Mouse (Mus musculus) cerebellum, adult 8-10 months (tissue): ENCODE measurements around the gene Maco1.
"Not testable (repeated sequence)": the region's sequence is repeated elsewhere in the genome, so short reads cannot be mapped to it uniquely, and the experiment has no call there.

Experiments used
- DNase-seq: peaks from one replicate; pipeline ENCODE4 v3.0.0; 2022

The Maco1 gene

DNA sequence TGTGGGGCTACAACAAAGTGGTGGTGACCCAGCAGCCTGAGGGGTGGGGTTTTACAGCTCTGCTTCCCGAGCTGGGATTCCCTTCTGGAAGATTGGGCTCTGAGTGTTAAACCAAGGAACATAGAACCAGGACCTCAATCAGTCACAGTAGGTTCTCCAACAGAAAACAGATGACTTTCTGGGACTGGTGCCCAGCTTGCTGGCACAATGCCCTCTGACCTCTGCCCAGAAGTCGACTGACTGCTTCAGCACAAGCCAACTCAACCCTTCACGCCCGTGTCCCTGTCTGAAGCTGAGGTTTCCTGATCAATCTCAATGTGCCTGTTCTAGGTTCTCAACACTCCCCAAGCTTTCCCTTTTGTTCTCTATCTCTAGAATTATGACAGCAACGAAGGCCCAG is 48.4 kb downstream of the Maco1 start:
- DNase-seq, result peak; percentile 63

DNA sequence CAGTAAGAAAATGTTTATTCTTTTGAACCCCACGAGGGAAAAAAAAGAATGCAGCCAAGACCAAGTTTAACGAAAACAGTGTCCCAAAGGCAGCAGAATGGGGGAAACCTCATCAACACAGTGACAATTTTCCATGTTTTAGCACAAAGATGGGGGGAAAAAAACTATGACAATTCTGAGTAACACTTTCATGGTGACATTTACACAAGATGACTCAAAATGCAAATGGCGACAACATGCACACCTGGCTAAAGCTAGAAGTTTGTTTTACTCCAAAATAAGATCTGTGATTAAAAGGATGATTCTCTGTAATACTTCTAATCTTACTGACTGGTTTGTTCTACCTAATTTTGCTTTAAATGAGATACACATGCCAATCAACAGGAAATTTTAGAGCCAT is 50.4 kb downstream of the Maco1 start:
- no peak for DNase-seq

DNA sequence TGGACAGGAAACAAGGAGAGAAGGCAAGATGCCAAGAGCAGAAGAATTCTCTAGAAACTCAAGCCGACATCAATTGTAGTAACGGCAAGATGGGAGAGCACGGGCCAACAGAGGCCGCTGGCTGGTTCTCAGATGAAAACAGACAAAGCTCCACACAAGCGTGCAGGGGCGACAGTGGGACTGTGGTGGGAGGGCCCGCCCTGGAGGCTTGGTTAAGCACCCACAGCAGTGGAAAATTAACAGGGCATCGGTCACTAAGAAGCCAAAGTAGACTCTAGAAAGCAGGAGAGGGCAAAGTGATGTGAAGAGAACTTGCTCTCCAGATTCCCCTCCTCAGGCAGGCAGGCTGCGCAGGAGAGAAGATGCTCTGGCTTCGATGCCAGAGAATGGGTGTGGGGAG is 51.0 kb downstream of the Maco1 start:
- DNase-seq, result no peak

DNA sequence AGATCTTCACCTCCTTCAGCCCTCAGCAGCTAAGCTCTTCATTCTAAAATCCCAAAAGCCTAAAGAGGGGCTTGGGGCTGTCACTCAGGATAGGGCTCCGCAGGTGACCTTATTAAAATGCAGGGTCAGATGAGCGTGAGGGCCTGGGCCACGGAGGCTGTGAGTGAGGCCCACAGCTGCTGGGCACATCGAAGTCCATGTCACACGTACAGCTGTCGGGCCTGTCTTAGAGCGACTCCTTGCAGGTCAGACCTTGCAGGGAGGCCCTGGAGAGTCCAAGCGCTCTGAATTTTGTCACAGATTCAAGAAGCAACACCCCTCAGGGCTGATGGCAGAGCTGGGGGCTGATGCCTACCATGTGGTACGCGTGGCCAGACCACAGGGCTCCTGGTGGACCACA is 52.5 kb downstream of the Maco1 start:
- no peak for DNase-seq

DNA sequence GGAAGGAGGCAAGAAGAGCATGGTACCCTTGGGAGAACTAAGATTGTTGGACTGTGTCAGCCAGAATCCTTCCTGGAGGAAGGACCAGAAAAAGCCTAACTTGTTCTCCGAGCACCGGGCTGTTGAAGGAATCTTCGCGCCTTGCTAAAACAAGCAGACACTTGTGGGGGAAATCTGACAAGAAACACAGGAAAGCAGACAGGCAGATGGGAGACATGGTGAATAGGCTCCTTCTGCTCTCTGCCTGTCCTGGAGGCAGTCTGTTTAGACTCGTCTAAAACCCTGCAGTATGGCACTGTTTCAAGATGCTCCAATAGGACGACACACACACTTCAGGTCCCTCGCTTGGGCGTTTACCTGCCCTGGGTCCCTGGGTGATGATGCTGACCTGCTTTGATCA is 53.0 kb downstream of the Maco1 start:
- DNase-seq, result no peak

DNA sequence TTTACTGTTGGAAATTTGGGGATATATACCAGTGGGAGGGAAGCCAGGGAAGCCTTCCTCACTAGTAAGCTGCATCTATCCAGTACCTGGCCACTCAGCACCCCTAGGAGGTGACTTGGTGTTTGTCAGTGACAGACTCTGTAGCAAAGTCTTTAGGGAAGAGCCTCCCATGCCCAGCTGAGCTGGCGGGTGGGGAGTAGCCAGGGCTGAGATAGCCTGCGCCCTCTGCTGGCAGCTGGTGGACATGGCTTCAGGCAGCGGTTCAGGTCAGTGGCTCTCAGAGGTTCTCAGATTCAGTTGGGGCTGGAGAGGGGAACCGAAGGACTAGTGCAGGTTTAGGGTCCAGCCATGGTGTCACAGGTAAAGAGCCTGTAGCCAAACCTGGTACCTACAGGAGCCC is 53.9 kb downstream of the Maco1 start:
- DNase-seq, result peak; percentile 67

DNA sequence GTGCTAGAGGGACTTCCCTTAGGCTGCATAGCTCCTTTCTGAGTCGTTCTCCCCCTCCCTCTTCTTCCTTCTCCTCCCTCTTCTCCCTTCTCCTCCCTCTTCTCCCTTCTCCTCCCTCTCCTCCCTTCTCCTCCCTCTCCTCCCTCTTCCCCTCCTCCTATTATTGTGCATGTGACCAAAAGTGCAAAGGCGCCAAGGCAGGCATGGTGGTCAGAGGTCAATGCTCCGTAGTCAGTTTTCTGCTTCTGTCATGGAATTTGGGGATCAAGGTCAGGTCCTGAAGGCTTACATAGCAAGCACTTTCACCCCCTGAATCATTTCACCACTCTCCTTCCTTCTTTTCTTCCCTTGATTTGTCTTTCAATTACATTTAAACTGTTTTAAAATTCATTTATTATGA is 54.3 kb downstream of the Maco1 start:
- DNase-seq, result no peak

DNA sequence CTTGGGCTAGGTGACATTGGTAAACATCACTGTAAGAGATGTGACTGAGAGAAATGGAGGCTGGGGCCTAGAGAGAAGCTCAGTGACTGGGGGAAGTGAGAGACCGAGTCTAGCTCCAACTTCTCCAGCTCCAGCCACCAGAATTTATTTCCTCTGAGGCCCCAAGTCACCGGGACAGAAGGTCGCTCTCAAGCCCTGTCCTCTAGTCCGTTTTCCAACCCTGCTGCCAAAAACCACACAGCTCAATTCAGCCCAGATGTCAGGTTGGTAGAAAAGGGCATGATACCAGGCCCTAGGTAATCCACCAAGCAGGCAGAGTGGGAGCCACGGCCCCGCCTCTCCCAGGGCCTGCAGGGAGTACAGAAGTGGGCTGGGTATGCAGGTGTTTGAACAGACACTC is 55.5 kb downstream of the Maco1 start:
- DNase-seq, result no peak

DNA sequence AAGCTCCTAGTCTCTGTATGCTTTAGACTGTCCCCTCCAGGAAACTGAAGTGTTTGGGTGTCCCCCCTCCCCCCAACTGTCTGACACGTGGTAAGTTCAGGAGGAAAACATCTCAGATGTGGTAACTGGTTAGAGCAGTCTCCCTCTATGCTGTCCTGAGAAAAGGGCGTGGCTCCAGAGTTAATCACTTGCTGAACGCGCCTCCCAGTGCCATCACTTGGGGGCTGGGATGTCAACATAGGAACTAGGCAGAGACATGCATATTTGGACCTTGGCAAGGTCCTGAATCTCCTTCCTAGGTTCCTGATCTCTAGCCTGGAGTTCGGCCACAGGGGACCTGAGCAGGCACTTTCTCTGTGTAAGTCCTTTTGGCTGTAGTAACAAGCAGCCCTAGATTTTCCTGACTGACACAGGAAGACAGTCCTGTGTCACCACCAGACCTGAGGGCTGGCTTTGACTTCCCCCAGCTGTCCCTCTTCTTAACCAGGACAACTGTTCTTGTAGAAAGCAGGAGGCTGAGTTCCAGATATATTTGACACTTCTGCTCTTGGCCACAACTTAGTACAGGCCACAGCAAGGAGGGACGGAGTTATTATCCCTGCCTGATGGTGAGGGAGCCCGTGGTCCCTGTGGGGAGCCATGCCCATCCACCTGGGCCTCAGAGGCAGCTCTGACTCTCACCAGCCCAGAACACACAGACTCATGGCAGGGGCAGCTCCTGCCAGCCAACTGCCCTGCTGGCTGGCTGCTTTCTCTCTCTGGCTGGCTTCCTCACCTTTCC is 56.4 kb downstream of the Maco1 start:
- DNase-seq, result peak; percentile 59

DNA sequence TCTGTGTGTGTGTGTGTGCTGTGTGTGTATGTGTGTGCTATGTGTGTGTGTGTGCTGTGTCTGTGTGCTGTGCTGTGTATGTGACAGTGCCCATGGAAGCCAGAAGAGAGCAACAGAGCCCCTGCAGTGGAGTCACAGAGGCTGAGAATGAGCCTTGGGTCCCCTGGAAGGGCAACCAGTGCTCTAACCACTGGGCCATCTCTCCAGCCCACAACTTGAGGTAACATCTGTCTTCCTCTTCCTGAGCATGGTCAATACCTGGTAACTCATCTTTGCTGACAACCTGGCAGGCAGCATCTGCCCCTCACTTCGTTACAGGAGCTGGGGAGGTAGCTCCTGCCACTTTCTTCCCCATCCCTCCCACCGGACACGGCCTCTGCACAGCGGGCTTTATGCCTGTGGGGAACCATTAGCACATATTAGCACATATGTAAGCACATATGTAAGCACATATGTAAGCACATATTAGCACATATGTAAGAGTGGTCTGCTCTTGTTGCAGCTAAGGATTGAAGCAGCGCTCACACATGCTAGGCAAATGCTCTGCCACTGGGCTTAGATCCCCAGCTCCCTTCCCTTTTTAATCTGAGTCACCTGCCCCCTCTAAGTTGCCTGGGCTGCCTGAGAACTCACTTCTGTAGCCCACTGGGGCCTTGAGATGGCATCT is 57.2 kb downstream of the Maco1 start:
- DNase-seq, result no peak

DNA sequence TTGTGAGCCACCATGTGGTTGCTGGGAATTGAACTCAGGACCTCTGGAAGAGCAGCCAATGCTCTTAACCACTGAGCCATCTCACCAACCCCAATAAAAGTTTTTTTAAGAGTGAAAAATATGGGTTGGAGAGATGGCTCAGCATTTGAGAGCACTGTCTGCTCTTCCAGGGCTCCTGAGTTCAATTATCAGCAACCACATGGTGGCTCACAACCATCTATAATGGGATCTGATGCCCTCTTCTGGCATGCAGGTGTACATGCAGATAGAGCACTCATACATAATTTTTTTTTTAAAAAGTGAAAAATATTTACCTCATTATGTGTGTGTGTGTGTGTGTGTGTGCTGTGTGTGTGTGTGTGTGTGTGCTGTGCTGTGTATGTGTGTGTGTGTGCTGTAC is 58.2 kb downstream of the Maco1 start:
- DNase-seq, result not testable (repeated sequence)

DNA sequence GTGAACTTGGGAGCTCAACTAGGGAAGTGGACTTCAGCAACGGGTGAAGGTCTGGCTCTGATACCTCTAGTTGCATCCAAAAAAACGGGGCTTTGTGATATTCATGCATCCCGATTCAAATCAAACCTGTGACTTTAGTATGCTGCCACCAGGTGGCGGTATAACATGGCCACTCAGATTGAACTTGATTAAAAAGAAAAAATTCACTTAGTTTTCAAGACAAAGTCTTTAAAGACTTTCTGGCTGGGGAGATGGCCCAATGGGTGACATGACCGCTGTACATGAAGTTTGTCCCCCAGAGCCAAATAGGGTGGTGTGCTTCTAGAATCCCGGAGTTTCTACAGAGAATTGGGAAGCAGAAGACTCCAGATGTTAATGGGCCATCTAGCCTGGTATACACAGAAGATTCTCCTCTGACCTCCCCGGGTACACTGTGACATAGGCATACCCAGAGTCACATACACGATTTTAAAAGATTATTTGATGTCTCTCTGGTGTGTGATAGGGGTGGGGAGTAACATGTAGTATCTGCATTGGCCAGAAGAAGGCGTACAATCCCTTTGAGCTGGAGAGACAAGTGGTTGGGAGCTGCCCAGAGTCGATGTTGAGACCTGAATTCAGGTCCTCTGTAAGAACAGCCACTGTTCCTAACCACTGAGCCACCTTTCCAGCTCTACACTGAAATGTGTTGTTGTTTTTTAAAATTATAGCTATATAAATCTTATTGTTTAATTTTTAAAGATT is 59.8 kb downstream of the Maco1 start:
- DNase-seq, result peak; percentile 60

DNA sequence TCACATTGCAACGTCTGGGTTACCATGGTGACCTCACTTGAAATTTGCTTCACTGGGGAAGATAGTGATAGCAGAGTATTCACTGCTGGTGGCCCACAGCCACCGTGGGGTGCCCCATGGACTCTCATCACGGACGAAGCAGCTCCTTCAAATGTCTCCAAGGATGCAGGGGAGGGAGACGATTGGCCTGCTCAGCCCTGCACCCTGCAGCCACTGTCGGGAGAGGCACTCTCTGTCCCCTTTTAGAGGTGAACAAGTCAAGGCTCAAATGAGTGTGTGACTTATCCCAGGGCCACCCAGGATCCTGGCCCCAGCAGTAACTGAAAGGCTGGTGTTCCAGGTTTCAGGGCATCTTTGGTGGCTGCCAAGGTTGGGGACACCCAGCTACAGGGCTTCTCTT is 61.4 kb downstream of the Maco1 start:
- no peak for DNase-seq

DNA sequence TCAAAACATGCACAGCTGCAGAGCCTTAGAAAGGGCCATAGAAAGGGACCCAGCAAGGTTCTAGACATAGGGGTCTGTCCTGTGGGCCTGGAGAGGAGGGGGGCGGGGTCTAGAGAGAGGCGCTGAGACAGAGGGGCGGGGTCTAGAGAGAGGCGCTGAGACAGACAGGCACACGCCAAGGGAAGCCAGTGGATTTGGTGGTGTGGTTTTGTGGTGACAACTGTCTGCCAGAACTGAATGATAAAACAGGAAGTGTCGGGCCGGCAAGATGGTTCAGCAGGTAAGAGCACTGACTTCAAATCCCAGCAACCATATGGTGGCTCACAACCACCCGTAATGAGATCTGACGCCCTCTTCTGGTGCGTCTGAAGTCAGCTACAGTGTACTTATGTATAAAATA is 66.2 kb downstream of the Maco1 start:
- DNase-seq, result no peak

DNA sequence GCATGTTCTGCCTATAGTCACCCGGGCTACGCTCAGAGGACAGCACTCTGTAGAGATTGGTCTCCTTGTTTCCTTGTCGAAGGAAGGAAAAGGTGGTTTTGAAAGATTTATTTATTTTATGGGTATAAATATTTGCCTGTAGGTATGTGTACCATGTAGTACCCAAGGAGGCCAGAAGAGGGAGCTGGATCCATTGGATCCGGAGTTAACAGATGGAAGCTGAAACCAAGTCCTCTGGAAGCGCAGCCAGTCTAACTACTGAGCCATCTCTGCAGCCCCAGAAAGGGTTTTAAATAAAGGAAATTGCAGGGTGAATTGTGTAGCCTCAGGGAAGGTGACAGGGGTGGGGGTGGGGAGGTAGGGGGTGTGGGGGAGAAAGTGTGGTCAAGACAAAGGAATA is 68.4 kb downstream of the Maco1 start:
- DNase-seq, result no peak

DNA sequence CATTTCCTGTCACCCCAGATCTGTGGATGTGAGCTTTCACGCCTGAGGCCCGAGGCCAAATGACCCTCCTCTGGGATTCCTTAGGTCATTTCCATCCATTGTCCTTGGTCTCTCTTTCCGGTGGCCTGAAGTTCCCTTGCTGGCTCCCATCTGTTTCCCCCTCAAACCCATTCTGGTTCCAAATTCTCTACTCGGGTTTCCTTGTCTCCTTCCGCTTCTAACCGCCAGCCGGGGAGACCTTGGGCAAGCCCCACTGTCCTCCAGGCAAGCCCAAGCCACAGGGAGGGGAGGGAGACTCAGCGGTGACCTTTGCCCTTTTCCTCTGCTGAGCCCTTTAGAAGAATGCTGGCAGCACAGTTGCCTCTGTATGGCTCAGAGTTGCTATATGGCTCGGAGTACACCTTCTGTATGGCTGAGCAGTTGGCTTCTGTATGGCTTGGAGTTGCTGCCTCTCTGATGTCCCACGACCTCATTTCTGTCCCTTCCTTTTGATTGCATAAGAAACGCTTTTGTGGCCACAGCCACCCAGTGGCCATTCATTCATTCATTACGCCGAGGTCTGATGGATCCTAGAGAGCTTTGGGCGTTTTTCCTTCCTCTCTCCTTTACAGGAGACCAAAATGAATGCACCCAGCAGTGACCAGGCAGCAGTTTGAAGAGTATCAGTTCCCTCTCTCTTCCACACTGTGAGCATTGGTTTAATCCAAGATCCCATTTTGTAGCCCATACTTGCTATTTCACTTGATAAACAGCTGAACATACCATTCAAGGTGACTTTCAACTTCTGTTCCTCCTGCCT is 73.8 kb downstream of the Maco1 start:
- no peak for DNase-seq

DNA sequence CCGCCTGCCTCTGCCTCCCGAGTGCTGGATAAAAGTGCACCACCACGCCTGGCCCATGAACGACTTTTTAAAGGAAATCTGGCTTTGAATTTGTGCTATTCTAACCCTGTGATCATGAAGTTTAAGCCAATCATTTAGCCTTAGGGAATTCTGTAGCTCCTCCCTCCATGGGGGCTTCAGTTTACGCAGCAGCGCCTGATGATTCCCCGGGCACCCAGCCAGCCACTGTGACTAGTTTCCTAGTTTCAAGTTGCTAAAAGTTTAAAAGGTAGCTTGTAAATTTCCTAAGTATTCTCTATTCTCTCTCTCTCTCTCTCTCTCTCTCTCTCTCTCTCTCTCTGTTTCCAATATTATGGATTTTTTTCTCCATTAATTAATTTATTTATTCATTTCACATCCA is 76.9 kb downstream of the Maco1 start:
- no peak for DNase-seq

DNA sequence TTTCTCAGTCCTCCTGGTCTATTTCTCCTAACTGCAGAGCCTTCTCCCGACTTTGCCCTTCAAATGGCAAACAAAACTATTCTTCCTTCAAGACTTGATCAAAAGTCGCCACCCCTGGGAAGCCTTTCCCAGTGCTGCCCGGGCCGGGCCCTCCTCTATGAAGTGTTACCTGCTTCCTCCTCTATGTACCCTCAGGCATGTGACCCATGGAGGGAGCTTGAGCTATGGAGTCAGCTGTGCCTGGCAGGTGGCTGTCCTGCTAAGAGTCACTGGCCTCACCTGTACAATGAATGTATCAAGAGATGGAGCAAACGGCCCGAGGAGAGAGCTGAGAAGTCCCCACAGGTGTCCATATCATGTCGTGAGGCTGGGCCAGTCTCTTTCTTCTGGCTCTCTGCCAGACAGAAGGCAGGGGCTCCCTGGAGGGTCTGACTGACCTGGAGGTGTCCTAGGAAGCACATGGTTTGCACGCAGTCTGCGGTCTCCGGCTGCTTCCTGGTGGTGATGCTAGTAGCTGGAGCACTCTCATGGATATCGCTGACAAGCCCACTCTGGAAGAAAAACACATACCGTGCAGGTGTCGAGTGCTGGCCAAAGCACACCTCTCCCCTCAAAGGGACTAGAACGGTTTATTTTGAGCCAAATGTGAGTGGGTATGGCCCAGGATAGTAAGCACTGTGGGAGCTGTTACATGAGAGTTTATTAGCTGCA is 77.8 kb downstream of the Maco1 start:
- no peak for DNase-seq

DNA sequence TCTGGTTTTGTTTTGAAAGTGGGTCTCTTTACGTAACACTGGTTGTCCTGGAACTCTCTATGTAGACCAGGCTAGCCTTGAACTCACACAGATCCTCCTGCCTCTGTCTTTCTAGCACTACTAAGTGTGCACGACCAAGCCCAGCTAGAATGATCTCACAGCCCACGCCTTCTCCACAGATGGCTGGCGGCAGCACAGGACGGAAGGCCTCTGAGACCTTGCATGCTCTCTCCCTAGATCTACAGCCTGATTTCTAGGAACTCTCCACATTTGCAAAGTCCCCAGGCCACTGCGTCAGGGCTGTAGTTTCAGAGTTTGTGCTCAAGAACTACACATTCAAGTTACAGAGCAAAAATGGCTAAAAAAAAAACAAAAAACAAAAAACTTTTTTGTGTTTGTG is 79.0 kb downstream of the Maco1 start:
- DNase-seq, result no peak

DNA sequence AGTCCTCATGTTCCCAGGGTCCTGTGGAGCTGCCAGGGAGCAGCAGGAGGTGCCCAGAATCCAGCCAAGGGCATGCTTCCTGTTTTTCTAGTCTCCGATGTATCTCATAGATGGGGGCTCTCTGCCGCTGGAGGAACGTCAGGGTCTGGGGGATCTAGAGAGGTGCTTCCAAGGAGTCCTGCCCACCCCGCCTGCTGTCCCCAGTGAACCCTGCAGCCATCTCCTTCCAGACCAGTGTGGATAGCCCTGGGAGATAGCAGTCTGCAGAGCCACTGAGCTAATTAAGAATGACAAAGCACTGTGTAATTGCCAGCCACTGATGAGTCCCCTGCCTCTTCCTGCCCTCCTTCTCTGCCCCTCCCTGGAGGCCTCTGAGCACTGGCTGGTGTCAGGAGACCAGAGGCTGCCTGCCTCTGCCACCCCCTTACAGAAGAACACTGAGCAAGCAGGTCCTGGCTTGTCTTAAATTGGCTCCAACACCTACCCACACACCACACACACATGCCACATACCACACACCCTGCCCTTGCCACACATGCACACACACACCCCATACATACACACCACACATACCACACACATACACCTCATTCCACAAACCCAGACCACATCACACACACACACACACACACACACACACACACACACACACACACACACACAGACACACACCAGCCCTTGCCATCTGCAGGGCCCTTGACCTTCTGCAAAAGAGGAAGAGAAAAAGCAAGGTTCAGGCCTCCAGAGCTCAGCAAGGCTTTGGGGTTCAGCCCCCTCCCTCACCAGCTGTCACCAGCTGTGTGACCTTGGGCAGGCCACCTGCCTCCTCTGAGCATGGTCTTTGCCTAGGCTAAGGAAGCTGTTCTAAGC is 80.1 kb downstream of the Maco1 start:
- peak; percentile 41 for DNase-seq

DNA sequence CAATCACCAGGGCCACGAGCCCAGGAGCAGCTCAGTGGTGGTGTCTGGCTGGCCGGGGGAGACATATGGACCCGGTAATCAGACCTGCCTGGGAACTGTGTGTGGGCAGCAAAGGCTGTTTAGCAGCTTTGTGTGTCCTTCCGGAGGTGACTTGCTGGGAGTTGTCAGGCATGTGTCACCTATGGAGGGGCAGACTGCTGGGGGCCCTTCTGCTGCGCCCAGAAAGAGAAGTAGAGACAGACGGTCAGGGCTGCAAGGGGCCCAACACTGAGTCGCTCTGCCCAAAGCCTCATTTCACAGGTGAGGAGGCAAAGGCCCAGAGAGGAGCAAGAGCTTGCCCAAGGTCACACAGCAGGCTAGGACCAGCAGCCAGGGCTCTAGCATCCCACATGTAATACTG is 83.3 kb downstream of the Maco1 start:
- peak; percentile 78 for DNase-seq
